Mouse (Mus musculus): ENCODE results near the gene Stx8.

Gene Stx8

DNA sequence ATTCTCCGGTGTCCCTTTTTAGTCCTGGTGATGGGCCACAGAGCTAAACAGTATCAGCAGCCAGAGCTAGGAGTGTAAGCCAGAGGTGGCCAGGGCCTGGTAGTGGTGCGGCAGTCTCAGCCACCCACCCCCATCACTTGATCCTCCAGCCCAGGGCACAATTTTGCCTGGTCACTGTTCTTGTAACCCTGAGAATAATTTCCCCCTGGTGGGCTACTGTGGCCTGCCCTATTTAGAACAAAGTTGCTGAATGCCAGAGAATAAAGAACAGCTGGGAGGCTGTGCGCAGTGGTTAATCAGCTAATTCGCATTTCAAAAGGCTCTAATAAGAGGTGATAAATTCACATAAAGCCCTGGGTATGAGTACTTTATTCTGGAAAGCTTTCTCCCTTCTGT is 180.5 kb downstream of the Stx8 start:
- DNase-seq: no peak

DNA sequence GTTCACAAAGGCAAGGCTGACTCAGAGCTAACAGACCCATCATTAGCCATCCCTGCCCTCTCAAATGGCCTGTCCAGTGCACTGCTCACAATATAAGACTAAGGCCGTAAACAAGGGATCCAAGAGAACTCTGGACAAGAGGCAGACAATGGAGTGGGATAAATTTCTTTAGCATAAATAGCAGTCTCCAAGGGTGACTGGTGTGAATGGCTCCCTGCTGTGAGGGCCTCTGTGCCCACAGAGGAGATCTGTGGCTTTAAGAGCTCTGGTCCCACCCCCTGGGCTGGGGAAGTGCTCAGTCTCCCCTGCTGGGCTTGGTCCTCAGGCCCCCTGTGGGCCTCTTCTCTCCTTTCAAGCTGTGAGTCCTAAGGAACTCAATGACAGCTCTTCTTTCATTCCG is 184.9 kb downstream of the Stx8 start:
- no peak for DNase-seq

DNA sequence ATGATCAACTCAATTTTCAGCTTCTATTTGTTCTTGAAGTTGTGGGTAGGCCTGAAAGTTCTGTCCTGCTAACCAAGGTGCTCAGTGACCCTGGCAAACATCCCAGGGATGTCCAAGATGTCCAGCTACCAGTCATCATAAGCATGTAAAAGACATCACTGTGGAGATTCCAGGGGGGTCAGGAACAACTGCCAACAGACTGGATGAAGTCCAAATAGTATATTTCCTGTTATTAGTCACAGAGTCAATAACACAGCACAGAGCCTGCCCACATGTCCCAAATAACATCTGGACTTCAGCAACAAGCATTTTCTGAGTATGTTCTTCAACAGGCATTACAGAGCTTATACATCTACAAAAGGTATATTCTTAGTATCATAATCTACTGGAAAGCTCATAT is 189.8 kb downstream of the Stx8 start:
- DNase-seq: no peak

DNA sequence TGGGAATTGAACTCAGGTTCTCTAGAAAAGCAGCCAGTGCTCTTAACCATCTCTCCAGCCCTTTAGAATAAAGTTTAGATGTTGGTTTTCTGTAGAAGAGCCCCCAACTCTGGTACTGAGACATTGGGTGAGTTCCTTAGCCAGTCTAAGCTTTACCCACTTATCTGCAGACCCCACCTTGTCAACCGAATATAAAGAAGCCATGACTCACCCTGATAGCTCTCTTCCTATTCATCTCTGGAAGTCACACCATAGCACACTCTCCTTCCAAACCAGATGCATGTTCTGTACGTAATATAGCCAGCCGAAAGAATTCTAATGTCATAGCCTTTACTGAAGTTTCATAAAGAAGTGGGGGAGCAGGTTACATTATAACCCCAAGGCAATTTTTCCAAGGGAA is 192.2 kb downstream of the Stx8 start:
- no peak for DNase-seq

DNA sequence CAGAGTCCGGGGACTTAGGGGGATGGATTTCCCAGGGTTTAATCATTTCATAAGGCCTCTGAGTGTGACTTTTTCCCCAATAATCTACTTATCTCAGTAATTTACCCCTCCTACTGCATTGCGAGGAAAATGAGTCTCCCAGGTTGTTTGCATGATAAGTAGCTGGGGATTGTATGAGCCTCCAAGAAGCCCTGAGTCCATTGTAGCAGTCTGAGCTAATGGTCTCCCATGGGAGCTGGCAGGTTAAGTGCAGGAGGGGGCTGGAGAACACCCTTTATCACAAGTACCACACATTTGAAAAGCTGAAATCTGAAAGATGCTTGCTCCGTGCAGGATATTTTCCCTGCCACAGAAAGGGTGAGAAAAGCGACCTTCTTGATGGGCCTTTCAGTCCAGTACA is 193.9 kb downstream of the Stx8 start:
- DNase-seq: no peak

DNA sequence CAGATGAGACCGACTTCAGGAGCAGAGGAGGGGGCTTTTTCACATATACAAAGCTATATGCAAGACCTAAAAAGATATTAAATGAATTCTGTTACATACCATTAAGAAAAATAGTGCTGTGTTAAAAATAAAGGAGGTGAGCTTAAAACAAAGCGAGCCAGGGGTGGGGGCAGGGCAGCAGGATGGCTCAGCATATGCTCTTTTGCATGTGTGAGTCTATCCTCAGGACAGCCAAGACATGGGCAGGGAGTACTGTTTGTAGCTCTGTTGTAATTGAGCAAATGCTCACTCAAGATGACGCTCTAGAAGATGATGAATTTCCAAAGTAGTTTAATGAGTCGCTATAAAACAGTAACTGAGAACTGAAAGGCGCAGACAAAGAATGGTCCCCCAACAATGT is 198.4 kb downstream of the Stx8 start:
- DNase-seq: no peak

DNA sequence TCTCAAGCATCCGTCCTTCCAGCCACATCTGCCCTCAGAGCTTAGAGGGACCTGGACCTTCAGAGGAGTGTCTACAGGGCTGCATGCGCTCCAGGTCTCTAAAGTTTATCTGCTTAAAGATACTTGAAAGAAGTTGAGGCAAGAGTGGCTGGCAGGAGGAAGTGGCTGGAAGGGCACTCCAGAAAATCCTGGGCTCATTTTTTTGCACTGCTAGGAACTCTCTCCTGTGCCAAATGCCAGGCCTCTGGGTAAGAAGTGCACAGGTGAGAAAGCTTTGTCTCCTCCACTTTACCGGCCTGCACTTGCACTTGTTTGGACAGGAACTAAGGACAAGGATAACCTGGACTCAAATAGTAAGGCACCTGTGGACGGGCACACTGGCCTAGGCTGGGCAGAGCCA is 202.4 kb downstream of the Stx8 start:
- peak; percentile 14 for DNase-seq

DNA sequence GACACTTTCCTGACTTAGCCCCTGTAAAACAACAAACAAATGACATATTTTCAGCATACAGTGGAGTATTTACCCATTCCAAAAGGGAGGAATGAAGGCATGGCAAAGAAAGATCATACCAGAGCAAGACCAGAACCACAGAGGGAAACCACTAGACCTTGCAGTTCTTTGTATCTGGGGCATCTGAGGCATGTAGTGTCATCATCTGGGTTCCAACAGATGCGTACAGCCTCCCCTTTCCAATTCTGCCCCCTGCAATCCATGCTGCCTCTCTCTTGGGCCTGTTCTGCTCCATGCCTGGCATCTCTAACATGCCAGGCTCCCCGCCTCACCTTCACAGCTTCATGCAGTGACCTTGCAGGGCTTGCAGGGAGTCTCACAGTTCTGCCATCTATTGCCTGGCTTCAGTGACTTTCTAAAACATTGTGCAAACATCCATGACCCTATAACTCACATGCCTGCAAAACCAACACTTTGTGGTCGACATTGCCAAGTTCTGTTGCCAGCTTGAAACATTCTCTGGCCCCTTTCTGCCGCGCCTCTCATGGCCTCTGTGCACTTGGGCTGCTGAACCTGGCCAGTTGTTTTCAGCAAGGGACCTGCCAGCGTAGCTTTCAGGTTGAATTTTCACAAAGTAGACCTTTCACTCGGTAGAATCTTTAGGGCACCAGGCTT is 206.1 kb downstream of the Stx8 start:
- DNase-seq: no peak

DNA sequence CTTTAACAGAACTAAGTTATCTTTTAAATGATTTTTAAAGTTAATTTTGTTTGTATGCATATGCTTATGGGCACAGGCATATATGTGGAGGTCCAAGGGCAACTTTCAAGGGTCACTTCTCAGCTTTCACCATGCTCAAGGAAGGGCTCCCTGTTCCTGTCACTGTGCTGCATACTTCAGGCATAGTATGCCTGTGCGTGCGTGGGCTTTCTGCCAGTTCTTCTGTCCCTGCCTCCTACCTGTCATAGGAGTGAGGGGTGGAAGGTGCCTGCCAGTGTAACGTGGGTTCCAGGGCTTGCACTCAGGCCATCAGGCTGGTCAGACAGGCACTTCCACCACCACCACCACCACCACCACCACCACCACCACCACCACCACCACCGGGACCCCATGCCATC is 206.7 kb downstream of the Stx8 start:
- no peak for DNase-seq

DNA sequence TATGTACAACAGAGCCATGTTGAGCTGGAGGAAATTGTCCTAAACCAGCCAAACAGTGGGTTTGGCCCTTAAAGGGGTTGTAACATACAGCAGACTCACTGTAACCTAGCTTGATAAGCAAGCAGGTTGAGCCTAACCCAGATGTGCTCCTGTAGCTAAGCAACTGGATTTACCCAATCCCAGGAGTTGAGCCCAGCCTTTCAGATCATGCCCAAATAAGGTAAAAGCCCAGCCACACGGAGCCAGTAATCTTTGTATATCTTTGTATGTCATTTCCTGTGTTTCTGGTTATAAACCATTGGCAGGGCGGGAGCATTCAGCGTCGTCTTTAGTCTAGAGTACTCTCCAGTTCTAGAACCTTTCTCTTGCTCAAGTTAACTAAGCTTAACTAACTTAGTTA is 210.6 kb downstream of the Stx8 start:
- no peak for DNase-seq

DNA sequence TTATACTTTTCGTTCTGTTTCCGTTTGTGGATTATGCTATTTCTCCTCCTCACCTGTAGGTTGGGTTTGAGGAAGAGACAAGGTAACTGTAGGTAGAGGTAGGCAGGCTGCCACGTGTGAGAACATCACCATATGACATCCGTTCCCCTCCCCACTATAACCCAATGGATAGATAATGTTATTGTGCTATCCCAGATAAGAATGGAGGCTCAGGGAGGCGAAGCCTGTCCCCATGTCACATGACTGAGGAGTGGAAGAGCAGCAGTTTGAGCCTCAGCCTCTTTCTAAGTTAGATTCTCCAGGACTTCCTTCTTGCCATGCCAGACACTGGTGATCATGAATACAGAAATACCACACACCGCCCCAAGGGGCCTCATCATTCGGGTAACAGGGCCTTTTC is 211.4 kb downstream of the Stx8 start:
- no peak for DNase-seq

DNA sequence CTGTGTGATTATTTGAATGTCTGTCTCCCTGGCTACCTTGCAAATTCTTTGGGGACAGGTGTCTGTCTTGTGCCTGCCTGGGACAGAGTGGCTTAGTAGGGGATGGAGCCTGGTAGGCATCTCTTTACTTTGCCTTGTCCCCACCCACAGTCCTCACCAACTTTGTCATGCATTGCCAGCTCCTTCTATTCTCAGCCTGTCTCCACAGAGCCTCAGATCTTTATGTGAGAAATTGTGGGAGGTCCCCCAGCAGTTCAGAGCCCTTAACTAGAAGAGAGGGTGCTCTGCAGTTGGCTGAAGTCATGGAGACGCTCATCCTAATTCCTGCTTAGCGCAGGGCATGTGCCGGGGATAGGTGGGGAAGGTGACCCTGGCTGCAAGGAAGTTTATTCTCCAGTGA is 219.7 kb downstream of the Stx8 start:
- DNase-seq: no peak

DNA sequence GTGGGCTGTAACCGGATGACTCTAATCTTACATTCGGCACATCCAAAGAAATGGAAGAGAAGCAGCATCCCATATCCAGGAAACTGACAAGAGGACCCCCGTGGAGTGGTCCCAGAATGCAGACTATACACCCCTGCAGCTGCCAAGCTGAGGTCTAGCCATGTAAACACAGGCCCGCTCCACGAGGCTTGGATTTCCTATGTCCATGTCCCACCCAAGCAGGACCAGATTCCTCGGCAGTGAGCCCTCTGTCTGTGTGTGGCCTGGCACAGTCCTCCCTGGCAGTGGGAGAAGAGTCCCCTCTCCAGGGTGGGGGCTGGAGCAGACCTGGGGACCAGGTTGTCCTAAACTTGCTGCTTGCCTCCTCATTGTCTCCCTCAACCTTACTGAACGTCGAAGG is 221.2 kb downstream of the Stx8 start:
- DNase-seq: no peak

DNA sequence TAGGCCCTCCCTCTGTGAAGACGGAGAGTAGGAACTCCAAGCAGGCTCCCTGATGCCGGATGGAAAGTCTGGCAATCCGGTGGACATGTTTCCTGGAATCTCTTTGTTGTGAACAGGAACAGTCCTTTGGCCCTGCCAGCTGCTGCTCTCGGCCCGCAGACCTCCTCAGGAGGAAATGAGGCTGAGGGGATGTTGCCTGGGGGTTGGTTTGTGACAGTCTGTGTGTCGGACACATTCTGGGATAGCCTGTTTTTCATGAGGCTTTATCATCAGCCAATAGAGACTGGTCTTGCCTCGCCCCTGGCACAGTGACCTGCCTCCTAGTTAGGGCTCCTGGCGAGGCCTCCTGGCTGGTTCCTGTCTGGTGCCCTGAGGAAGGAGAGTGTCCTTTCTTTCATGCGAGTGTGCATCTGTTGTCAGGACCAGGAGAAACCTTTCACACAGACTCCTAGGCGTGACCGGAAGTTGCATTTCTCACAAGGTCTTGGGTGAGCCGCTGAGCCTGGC is 222.8 kb downstream of the Stx8 start:
- DNase-seq: peak; percentile 45

DNA sequence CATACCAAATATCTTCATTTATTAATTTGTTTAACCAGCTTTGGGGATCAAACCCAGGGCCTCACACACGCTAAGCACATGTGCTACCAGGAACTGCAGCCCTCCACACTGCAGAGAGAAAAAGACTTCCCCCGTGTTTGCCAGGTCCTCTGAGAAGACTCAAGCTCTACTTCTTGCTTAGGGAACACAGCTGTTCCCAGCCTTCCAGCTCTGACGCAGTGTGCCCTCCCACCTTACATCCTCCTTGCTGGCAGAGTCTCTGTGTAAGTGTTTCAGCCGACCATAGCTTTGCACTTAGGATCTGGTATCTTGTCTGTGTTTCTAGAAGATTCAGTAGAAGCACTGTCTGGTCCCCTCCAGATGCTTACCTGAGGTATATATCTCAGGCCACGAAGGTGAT is 224.9 kb downstream of the Stx8 start:
- DNase-seq: no peak

DNA sequence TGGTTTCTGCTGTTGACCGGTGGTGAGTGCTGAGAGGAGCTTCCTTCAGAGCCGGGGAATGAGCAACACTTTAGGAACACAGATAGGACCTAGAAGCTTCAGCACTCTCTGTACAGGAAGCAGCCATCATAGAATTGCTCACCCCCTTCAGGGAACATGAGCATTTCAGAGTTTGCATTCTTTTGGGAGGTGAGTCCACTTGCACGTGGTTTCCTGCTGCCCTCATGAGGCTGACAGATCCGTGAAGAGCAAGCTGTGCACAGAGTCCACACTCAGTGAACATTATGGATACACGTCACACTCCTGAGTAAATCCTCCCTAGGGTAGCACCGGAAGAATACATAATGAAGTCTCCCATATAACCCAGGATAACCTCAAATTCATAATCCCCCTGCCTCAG is 229.2 kb downstream of the Stx8 start:
- no peak for DNase-seq

DNA sequence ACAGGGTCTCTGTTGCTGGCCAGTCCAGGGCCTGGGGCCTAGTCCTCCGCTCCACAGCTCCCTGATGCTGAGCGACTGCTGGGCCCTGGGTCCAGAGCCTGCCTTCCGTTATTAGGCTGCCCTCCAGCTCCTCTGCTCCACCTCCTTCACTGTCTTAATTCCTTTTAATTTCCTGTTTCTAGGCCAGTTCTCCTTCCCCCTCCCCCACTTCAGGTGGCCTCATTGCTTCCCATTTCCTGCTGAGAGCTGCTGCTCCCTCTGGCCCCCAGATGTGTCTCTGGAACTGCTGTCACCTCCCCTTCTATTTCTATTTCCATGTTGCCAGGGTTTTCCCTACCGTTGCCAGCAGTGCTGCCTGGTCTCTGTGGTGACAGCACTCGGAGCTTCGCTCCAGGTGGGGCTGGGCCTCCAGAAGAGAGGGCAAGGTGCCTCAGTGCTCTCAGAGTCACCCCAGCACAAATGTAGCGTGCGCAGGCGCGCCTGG is 229.7 kb downstream of the Stx8 start:
- DNase-seq: no peak

DNA sequence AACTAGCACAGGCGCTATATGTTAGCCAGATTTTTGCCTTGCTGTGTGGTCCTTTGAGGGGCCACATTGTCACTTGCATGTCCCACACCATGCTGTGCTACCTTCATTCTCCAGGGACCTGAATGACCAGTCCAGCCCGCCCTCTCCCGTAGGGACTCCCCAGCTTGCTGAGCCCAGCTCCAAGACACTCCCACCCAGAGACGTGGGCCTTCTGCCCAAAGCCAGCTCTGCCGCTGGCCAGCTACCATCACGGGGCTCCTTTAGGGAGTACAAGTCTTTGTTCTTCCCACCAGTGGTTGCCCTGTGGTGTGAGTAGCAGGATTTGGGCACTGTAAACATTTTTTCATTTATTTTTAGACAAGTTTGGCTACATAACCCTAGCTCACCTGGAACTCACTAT is 230.6 kb downstream of the Stx8 start:
- peak; percentile 40 for DNase-seq

DNA sequence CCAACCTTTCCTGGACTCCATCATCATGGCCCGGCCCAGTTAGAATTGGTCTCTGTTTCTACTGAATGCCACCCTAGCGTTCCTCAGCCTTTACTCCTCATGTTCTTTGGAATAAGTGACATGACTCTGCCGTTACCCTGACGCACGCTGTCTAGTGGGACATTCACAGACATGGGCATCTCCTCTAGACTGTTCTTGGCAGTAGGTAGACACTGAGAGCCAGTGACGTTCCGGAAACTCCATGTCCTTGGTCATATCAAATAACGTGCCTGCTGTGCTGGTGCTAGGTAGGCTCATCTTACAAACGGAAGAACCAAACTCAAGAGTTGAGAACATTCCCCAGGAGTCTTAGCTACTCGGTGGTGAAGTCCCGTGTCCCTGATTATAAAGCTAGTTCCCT is 231.5 kb downstream of the Stx8 start:
- no peak for DNase-seq

DNA sequence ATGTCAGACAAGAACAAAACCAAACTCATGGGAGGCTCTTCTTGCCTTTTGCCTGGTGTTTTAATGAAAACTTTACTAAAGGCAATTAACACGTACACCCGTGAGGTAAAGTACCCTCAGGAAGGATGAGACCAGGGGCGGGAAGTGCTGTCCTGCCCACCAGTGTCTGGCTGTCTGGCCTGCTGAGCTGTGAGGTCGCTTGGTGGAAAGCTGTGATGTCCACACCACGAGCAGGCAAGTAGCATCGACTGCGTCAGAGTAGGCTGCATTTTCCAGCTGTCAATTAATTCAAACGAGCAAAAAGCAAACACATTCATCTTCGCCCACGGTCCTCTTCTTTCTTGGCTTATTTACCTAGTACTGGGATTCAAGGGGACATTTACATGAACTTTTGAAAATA is 232.7 kb downstream of the Stx8 start:
- DNase-seq: no peak

DNA sequence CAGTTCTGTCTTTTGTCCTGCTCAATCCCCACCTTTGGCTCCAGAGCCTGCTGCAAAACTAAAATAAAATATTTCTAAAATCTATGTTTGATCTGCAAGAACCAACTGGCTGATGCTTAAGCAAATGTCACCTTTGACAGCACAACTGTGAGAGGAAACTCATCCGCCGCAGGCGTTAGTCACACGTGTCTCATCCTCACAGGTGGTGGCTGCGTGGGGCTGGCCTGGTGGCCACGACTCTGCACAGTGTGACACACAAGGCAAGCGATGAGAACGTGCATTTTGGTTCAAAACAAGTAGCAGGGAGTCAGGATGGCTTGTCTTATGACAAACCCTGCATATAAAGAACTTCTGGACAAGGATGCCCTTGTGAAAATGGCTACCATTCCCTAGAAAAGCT is 233.1 kb downstream of the Stx8 start:
- DNase-seq: no peak

DNA sequence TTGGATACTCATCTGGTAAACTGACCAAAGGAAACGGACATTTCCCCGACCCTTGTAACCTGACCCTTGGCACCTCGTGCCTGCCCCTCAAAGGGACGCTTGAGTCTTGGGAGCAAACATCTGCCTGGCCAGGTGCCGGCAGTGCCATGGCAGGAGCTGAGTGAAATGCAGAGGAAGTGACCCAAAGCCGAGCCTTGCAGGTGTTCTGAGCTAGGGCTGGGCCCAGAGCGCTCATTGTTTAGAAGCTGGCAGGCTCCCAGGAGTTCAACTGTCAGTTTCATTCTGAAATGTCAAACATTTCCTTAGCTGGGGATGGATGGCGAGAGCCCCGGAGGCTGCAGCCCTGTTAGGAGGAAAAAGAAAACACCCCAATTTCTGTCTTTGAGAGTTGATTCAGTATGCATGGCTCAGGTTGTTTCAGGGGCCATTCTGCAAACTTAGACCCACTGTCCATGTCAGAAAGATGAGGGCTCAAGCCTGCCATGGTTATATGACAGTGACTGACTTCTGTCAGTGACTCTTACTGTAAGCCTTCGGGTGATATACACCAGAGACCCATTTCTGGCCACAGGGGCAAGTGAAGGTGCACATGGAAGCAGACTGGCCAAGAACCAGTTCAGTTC is 233.9 kb downstream of the Stx8 start:
- peak; percentile 47 for DNase-seq

DNA sequence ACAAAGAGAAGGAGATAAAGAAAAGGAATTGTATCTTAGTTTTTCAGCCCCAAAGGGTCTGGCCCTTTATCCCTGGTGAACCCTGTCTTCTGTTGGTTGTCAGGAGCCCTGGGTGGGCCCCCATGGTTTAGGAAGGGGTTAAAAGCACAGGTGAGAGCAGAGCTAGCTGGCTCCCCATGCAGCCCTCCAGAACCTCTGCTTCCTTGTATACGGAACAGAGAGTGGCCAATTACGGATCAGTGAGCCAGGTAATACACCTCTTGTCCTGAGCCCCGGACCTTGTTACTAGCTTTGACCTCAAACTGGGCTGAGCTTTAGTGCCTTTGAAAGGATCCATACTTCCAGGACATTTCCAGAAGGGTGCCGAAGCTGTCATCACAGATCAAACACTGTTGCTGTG is 234.5 kb downstream of the Stx8 start:
- DNase-seq: no peak

DNA sequence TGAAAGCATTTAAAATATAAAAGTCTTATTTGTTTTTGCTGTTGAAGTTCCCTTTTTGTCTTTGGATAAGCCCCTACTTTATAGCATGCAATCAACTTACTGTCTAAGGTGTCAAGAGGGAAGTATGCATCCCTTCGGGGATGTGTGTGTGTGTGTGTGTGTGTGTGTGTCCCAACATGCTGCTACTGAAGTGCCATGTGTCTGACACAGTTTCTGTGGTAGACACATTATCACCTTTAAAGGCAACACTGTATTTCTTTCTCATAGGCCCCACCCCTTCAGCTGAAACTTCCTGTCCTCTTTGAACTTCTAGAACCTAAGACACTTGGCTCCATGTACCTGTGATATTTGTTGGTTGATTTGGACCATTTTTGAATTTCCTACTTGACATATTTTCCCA is 235.1 kb downstream of the Stx8 start:
- no peak for DNase-seq
